Mouse (Mus musculus) G1E (cell line): Measurements from ENCODE around the gene Adam1b.

ENCODE experiments used
- CTCF ChIP-seq: IDR thresholded peaks from 2 replicates; pipeline ENCODE4 v1.5.1; 2012; ENCODE audit warnings: low read depth, low read length, inconsistent platforms, mixed read lengths
- GATA1 ChIP-seq: IDR thresholded peaks from 2 replicates; pipeline ENCODE4 v1.6.1; 2012; ENCODE audit warnings: borderline replicate concordance, low read length, inconsistent platforms, mixed read lengths
- GATA2 ChIP-seq: IDR thresholded peaks from 2 replicates; pipeline ENCODE4 v1.6.1; 2012; ENCODE audit warnings: low read depth, low read length, inconsistent platforms, borderline replicate concordance
- POLR2AphosphoS5 ChIP-seq: IDR thresholded peaks from 2 replicates; pipeline ENCODE4 v1.6.1; 2012; ENCODE audit warnings: low read depth, low read length, inconsistent platforms; ENCODE audit not compliant: insufficient replicate concordance
- TAL1 ChIP-seq: conservative IDR thresholded peaks from 2 replicates; pipeline ENCODE4 v1.6.1; 2012; ENCODE audit warnings: low read depth, low read length, inconsistent platforms, mixed read lengths

DNA sequence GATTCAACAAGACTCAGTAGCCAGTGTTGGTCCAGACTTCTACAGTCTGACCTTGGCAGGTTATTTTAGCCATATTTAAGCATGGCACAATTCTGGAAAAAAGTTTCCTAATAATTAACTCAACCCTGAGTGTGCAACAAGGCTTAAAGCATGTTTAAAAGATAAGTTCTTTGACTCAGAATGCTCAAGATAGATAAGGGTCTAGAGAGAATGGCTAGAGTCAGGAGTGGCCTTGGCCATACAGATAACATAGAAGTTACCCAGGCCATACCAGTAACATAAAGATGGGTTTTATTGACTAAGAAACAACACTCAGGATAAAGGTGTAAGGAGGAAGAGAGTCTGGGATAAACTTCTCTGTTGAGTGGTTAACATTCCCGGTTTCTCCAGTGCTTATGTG lies 27.2 kb downstream of the Adam1b start:
- no peak for TF ChIP-seq POLR2AphosphoS5
- no peak for TF ChIP-seq GATA1
- TF ChIP-seq CTCF, result no peak
- TF ChIP-seq TAL1, result peak; percentile 90
- no peak for TF ChIP-seq GATA2
